Mouse (Mus musculus): ENCODE measurements at regions not wholly inside any gene's neighbourhood (a gene's known extent, or its start where the extent isn't known, plus 50 kb on each side); places are given as distances from the start of the nearest gene placed in this dataset.

DNA sequence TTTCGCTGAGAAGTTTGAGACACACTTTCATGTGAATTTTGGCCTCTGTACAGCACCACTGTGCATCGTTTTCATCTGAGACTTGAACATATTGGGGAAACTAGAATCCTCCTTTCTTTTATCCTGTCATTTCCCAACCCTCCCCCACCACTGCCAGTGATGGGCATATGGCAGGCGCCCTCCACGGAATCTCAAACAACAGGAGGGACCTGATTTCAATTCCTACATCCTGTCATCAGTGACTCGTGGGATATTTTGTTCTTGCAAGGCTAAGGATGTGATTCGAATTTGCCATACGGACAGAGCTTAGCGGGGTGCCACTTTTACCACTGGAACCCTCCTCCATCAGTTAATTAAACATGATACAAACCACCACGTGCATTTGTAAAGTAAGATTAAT lies 60.9 kb upstream of the Etaa1 start:
- TF ChIP-seq CHD2 (IDR thresholded peaks at IDR 0.05; ENCODE audit: low read depth, low read length) (no peak), ZNF384 (IDR thresholded peaks at IDR 0.05; ENCODE audit: low read depth, low read length) (no peak)

All from ES-E14 (cell line).